Mouse (Mus musculus): ENCODE results near the gene Btbd35f23.
"Not testable (repeated sequence)": the region's sequence is repeated elsewhere in the genome, so short reads cannot be mapped to it uniquely, and the experiment has no call there.

Btbd35f23 gene

DNA sequence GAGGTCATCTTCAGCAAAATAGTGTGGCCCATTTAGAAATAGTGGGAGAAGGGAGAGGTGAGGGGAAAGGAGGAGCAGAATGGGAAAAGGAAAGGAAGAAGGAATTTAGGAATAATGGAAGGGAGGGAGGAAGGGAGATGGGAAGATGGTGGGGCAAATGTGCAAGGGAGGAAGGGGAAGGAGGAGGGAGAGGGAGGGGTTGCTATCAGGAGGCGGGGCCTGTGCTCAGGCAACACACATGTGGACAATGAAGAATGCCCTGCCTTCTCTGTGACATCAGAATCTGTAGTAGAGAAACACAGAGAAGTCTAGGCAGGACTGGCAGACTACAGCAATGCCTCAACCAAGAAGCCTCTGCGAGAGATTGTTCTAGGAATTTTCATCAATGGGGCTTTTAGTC is at the start of gene Btbd35f23:
Gene Btbd35f23, plus strand, starts transcription at position 301 of the 400 bp plus-strand sequence.
- not testable (repeated sequence) for DNase-seq (ENCODE audit: low spot score)

Data from testis, postnatal 10 days (tissue).